Mouse (Mus musculus) spleen, postnatal 4 days (tissue): ENCODE results near the gene Gm21822.
"Not testable (repeated sequence)": the region's sequence is repeated elsewhere in the genome, so short reads cannot be mapped to it uniquely, and the experiment has no call there.

ENCODE experiments used
- DNase-seq, 2 experiments: peaks; one replicate each; pipeline ENCODE4 v3.0.0; 2022; ENCODE audit warnings: low spot score in 2 of 2

Gene Gm21822

DNA sequence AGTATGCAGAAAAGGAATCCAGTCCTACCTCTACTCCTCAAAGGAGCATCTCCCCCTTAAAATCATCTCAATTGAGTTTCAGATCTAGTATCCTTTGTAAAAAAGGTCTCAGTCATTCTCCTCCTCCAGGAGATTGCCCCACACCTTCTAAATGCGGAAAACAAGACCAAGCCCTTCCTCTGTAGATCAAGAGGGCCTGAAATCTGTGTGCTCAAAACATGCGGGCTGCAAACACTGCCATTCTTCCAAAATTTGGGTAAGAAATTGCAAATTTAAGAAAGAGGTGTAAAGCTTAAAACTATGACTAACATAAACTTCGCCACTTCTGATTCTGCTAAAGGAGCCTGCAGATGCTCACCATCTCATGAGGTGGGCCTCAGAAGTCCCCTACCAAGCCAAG is at the start of gene Gm21822:
TSS of gene Gm21822 (plus strand) at position 301 of the 400 bp plus-strand sequence.
- not testable (repeated sequence) for DNase-seq
